ENCODE assay signal across 19 mouse cellular contexts in genomic region chr3:98120884-98121283, GRCm38 (mm10). TPM values are rescaled to one million over a fixed set of nuclear protein-coding genes. Genes with fewer than 3 reads are reported as not detected.
"Had no signal": no experiment of that assay in that cellular context is flagged by ENCODE, and none has a peak within 500 bp of the region (broad histone marks: within the 10 kb centered on the region; RNA-seq: fewer than 3 reads in every experiment).

No protein-coding gene starts in this region.

- H3K27me3 ChIP-seq: liver, embryonic 15.5 days; midbrain, embryonic 12.5 days had no signal

- H3K4me1 ChIP-seq: limb, embryonic 10.5 days had no signal

- H3K4me2 ChIP-seq: liver, embryonic 11.5 days; liver, embryonic 15.5 days; midbrain, embryonic 12.5 days had no signal

- H3K9ac ChIP-seq: liver, embryonic 15.5 days; midbrain, embryonic 12.5 days had no signal

- H3K27ac ChIP-seq: left cerebral cortex, adult 2 months; limb, embryonic 10.5 days; liver, embryonic 15.5 days; midbrain, embryonic 12.5 days had no signal

- DNase-seq: kidney, adult 8-10 months; kidney, postnatal 25 days; lung, adult 2 months; lung, postnatal 36 days; right cerebral cortex, adult 18-20 months; right cerebral cortex, postnatal 25 days; thymus, adult 2 months; thymus, postnatal 36 days had no signal

- H3K4me3 ChIP-seq: left cerebral cortex, adult 2 months; limb, embryonic 10.5 days; liver, embryonic 15.5 days; midbrain, embryonic 12.5 days had no signal

- H3K9me3 ChIP-seq: limb, embryonic 10.5 days; liver, embryonic 15.5 days; midbrain, embryonic 12.5 days had no signal

- ATAC-seq: lung, postnatal 0 days had no signal

RNA-seq across cellular contexts. Expression of gene Adam30, which starts 39.5 kb away (rescaled TPM):
- total RNA-seq: layer of hippocampus, postnatal 25 days; left cerebral cortex, adult 2 months; left cerebral cortex, postnatal 14 days had no signal
- polyA plus RNA-seq: kidney, embryonic 16.5 days; limb, embryonic 10.5 days; liver, embryonic 11.5 days; liver, embryonic 15.5 days; lung, adult 2 months; lung, postnatal 0 days; midbrain, embryonic 12.5 days; neural tube, embryonic 14.5 days; small intestine, adult 2 months; thymus, adult 2 months had no signal
